Mouse (Mus musculus) adrenal gland, postnatal 14 days (tissue): ENCODE data around the gene Sgf29. TPM values are rescaled to one million over a fixed set of nuclear protein-coding genes. Genes with fewer than 3 reads are reported as not detected.

ENCODE experiments used
- DNase-seq: peaks from one replicate; pipeline ENCODE4 v3.0.0; 2021; ENCODE audit warnings: mixed read lengths
- long read RNA-seq, 2 experiments: library from polyadenylated mRNA; stranded (forward); transcript quantifications; one replicate each; pipeline ENCODE4 v2.0.0; 2021
- total RNA-seq: library from RNA; stranded (reverse); gene quantifications from 2 replicates; pipeline ENCODE4 v1.2.3, GENCODE M21; 2021

Gene Sgf29
- 38.3 and 48.0 TPM in 2 replicates for total RNA-seq
- long read RNA-seq, experiment 1, transcript Sgf29-201 (10 exons, 1,312 nt) = major isoform, 29 of 31 reads
- long read RNA-seq, experiment 1, partial matches to known transcripts = 0 of 31 reads
- long read RNA-seq, experiment 1, other reads (novel, unspliced or antisense) = 2 of 31 reads
- long read RNA-seq, experiment 2, transcript Sgf29-201 (10 exons, 1,312 nt) = major isoform, 19 of 27 reads
- long read RNA-seq, experiment 2, partial matches to known transcripts = 3 of 27 reads
- long read RNA-seq, experiment 2, other reads (novel, unspliced or antisense) = 5 of 27 reads

GRCm38 (mm10) chr7:126649231-126650051 lies at the start of gene Sgf29:
Sgf29 (plus strand) TSS chr7:126649309.
- DNase-seq = peak; percentile 97

GRCm38 (mm10) chr7:126601896-126602295 lies 47.2 kb upstream of the Sgf29 start:
- DNase-seq = no peak

GRCm38 (mm10) chr7:126602650-126603049 lies 46.5 kb upstream of the Sgf29 start:
- DNase-seq = no peak

GRCm38 (mm10) chr7:126606611-126607010 lies 42.5 kb upstream of the Sgf29 start:
- no peak for DNase-seq

GRCm38 (mm10) chr7:126607064-126607463 lies 42.0 kb upstream of the Sgf29 start:
- DNase-seq = peak; percentile 80

- no peak for DNase-seq
Measured at GRCm38 (mm10) chr7:126607796-126608195, 41.3 kb upstream of the Sgf29 start.

- DNase-seq = no peak
Measured at GRCm38 (mm10) chr7:126612736-126613135, 36.4 kb upstream of the Sgf29 start.

GRCm38 (mm10) chr7:126616707-126617106 lies 32.4 kb upstream of the Sgf29 start:
- peak; percentile 34 for DNase-seq

- DNase-seq = no peak
Measured at GRCm38 (mm10) chr7:126619559-126620275, 29.4 kb upstream of the Sgf29 start.

- no peak for DNase-seq
Measured at GRCm38 (mm10) chr7:126621452-126622359, 27.4 kb upstream of the Sgf29 start.

GRCm38 (mm10) chr7:126623381-126623780 lies 25.7 kb upstream of the Sgf29 start:
- no peak for DNase-seq

GRCm38 (mm10) chr7:126624774-126625173 lies 24.3 kb upstream of the Sgf29 start:
- DNase-seq = no peak

- DNase-seq = peak; percentile 83
Measured at GRCm38 (mm10) chr7:126625369-126625768, 23.7 kb upstream of the Sgf29 start.

GRCm38 (mm10) chr7:126625807-126626600 lies 23.1 kb upstream of the Sgf29 start:
- DNase-seq = no peak

GRCm38 (mm10) chr7:126628111-126628510 lies 21.0 kb upstream of the Sgf29 start:
- DNase-seq = no peak

- no peak for DNase-seq
Measured at GRCm38 (mm10) chr7:126629915-126630314, 19.2 kb upstream of the Sgf29 start.

- DNase-seq = no peak
Measured at GRCm38 (mm10) chr7:126630824-126631518, 18.1 kb upstream of the Sgf29 start, which contains the start of gene Nupr1. Nupr1 (minus strand) TSS chr7:126630861.

- no peak for DNase-seq
Measured at GRCm38 (mm10) chr7:126632478-126632877, 16.6 kb upstream of the Sgf29 start.

GRCm38 (mm10) chr7:126635375-126635774 lies 13.7 kb upstream of the Sgf29 start:
- DNase-seq = no peak
